Mouse (Mus musculus) thymus, postnatal 0 days (tissue): Measurements from ENCODE around the gene Zfp689. TPM values are rescaled to one million over a fixed set of nuclear protein-coding genes. Genes with fewer than 3 reads are reported as not detected.
"Not testable (repeated sequence)": the region's sequence is repeated elsewhere in the genome, so short reads cannot be mapped to it uniquely, and the experiment has no call there.

ENCODE experiments used
- DNase-seq: peaks from one replicate; pipeline ENCODE4 v3.0.0-alpha.2; 2015; ENCODE audit warnings: low spot score
- polyA plus RNA-seq: library from polyadenylated mRNA; unstranded; fragments of >200 nt; fragmentation: Nextera tagmentation; extraction: Ambion mirVana; gene quantifications from 2 replicates; pipeline ENCODE4 v1.2.1, GENCODE M21; 2015

Zfp689 gene
- polyA plus RNA-seq, 1 experiment from 2014 or later = 4.3 TPM

DNA sequence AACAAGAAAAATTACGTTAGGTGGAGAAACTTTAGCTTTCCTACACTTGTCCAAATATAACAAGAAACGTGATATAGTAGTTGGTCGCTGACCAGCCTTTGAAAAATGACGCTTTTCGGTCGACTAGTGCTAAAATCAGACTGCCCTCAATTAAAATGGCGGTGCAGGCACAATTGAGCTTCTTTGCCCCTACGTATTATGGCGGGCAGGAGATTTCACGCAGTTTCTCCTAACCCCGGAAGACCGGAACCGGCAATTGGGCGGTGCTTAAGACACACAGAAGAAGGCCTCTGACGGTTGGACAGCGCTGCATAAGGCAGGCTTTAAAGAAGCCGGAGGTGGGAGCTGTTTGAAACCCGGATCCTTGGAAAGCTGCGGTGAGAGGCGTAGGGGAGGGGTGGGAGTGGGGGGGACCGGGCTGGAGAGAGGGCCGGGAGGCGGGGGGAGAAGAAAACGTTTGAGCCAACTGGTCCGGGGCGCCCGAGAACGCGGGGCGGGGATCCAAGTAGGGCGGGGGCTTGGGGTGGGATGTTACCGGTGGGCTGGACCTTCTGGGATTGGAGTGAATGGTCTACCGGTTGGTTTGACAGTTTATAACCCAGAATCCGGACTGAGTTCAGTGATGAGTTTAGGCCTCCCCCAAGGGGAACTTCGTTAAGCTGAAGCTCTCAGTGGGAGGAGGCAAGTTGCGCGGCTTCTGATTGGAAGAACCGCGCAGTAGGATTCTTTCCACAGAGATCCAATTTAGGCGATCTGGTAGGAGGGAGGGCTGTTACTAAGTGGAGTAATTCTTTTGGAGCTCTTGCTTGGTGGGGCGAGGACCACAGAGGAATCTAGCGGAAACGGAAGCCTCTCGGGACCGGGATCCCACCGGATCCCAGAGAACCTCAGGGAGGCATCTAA, 22.0 kb upstream of the Zfp689 start:
- DNase-seq = peak; percentile 96

- DNase-seq = peak; percentile 10
Measured at GRCm38 (mm10) chr7:127470011-127470715, 21.2 kb upstream of the Zfp689 start.

DNA sequence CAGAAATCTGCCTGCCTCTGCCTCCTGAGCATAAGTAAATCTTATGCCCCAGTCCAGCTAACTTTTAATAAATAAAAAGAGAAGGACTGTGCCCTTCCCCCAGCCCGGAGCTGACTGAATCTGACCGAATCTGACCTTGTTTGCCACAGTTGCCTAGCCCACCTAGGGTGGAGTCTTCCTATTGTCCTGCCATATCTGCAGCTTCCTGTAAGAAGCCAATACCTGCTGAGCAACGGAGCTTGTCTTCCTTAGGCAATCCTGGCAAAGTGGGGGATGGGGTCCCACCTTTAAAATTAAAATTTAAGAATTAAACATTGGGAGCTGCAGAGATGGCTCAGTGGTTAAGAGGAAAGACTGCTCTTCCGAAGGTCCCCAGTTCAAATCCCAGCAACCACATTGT, 17.6 kb upstream of the Zfp689 start:
- DNase-seq = no peak

DNA sequence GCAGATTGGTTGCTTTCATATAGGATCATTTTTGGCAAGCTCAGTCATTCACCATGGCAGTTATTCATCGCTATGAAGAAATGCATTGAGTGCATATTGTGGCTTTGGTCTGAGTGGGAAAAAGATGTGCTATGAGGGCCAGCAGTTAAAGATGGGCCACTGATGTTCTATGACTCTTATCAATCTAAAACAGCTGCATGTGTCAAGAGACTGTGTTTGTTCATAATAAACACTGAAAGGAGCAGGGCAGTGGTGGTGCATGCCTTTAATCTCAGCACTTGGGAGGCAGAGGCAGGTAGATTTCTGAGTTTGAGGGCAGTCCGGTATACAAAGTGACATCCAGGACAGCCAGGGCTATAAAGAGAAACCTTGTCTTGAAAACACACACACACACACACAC, 16.7 kb upstream of the Zfp689 start:
- not testable (repeated sequence) for DNase-seq

DNA sequence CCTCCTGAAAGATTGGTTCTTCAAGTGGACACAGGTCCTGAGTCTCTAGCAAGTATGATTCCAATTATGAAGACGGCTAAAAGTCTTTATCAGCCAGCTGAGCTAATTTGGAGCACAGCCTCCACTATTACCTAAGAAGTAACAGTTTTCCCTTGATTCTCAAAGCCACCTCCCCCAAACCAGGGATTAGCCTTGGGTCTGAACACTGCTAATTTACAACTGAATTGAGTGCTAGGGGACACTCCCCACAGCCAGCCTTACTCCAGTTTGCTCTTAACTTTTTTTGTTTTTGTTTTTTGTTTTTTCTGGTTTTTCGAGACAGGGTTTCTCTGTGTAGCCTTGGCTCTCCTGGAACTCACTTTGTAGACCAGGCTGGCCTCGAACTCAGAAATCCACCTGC, 16.2 kb upstream of the Zfp689 start:
- no peak for DNase-seq

DNA sequence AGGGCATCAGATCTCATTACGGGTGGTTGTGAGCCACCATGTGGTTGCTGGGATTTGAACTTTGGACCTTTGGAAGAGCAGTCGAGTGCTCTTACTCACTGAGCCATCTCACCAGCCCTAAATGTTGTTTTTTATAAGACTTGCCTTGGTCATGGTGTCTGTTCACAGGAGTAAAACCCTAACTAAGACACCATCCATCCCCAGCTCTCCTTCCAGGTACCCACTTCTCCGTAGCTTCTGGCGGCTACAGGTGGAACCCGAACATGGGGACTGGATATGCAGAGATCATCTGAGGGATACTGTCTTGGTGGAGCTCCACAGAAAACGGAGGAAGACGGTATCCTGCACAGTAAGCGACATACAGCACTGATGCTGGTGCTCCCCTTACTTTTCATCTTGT, 10.4 kb upstream of the Zfp689 start, which contains the start of gene Prr14:
TSS of gene Prr14 (plus strand) at position 301 of the 400 bp plus-strand sequence.
- DNase-seq = not testable (repeated sequence)

DNA sequence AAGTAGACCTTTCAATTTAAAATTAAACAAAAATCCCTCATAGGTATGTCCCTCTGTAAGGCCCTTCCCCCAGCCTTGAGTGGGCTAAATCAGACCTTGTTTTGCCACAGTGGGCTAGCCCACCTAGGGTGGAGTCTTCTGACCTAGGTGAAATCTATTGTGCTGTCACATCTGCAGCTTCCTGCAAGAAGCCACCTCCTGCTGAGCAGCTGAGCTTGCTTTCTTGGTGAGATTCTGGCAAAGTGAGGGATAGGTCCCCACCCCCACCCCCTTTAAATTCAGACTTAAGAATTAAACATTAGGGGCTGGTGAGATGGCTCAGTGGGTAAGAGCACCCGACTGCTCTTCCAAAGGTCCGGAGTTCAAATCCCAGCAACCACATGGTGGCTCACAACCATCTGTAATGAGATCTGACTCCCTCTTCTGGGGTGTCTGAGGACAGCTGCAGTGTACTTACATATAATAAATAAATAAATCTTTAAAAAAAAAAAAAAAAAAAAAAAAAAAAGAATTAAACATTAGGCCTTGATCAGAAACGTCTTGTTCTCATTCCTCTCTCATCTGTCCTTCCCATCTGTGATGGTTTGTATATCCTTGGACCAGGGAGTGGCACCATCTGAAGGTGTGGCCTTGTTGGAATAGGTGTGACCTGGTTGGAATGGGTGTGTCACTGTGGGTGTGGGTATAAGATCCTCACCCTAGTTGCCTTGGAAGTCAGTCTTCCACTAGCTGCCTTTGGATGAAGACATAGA, 9.6 kb upstream of the Zfp689 start:
- DNase-seq = not testable (repeated sequence)

DNA sequence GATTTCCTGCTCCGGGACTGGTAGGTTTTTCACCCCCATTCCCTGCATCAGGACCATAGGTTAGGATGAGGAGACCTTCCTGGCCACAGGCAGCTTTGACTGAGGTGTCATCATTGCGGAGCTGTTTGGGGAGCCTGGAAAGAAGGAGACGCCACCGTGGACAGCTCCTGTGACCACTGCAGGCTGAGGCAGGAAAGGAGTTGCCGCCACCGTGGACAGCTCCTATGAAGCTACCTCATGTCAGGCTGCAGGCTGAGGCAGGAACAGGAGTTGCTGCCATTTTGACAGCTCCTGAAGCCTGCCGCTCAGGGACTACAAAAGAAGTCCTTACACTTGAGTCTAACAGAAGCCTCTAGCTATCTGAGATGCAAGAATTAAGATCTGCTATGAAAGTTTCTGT, 5.9 kb upstream of the Zfp689 start:
- no peak for DNase-seq

DNA sequence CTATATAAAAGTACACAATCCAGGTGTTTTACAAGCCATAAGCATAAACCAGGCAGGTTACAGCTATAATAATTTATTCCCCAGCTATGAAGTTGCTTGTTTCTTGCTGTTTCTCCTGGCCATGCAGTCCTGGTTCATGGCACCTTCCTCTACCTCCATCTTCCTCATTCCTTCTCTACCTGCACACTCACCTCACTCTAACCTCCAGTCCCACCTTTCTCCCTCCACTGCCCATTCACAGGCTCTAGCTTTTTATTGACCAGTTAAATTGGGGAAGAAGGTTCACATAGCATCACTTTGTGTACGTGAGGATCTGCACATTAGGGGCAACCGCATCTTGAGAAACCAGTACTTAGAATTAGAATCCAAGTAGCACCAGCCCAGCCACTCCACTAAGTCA, 4.1 kb upstream of the Zfp689 start:
- DNase-seq = no peak

GRCm38 (mm10) chr7:127449966-127450365, 1.0 kb upstream of the Zfp689 start:
- no peak for DNase-seq

- no peak for DNase-seq
Measured at GRCm38 (mm10) chr7:127443976-127444375, 5.0 kb downstream of the Zfp689 start.

DNA sequence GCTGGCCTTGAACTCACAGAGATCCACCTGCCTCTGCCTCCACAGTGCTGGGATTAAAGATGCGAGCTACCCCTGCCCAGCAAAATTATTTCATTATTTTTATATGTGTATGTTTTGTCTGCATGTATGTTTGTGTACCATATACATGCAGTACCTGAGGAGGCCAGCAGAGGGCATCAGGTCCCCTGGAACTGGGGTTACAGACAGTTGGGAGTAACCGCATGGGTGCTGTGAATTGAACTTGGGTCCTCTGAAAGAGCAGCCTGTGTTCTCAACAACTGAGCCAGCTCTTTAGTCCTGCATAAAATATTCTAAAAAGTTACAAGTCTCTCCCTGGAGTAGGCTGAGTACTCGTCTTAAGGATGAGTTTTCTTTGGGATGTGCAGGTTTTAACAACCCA, 11.2 kb downstream of the Zfp689 start:
- peak; percentile 24 for DNase-seq

GRCm38 (mm10) chr7:127435206-127435605, 13.8 kb downstream of the Zfp689 start:
- no peak for DNase-seq

- no peak for DNase-seq
Measured at GRCm38 (mm10) chr7:127426354-127426753, 22.6 kb downstream of the Zfp689 start.

GRCm38 (mm10) chr7:127425911-127426310, 23.0 kb downstream of the Zfp689 start:
- DNase-seq = no peak

DNA sequence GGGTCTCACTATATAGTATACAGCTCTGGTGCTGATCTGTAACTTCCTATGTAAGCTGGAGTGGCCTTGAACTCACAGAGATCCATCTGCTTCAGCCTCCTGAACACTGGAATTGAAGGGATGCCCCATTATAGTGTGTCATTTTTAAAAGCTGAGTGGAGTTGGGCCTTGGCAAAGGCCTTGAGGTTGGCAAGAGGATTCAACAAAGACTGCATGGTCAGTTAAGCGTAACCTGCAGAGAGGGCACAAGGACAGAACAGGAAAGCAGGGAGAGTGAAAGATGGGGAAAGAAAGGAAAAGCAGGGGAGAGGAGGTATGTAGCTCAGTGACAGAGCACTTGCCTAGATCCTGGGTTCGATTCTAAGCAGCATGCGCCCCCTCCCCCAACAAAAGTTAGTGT, 23.7 kb downstream of the Zfp689 start:
- no peak for DNase-seq

GRCm38 (mm10) chr7:127422247-127422646, 26.7 kb downstream of the Zfp689 start:
- no peak for DNase-seq

GRCm38 (mm10) chr7:127421388-127422191, 27.4 kb downstream of the Zfp689 start, which contains the start of gene Zfp688:
Gene Zfp688 (minus strand): TSS chr7:127422068.
- peak; percentile 96 for DNase-seq

DNA sequence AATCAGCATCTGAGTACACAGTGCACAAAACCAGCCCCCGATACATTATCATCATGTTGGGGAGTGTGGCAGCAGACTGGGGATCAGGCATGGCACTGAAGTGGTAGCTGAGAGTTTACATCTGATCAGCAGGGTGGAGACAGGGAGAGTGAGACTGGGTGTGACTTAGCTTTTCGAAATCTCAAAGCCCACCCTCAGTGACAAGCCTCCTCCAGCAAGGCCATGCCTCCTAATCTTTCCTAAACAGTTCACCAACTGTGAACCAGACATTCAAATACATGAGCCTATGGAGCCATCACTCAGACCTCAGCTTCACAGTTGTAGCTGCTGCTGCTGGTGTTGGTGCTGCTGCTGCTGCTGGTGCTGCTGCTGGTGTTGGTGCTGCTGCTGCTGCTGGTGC, 37.5 kb downstream of the Zfp689 start:
- DNase-seq = no peak
